Mouse (Mus musculus) embryonic facial prominence, embryonic 12.5 days (tissue): ENCODE results near the gene Rnf187. TPM values are rescaled to one million over a fixed set of nuclear protein-coding genes. Genes with fewer than 3 reads are reported as not detected.

Experiments used
- microRNA-seq: library from miRNA; unstranded; fragments of <30 nt; microRNA quantifications from one replicate; pipeline ENCODE4, GENCODE M21; 2017
- polyA plus RNA-seq: library from polyadenylated mRNA; unstranded; fragments of >200 nt; fragmentation: Nextera tagmentation; extraction: Ambion mirVana; gene quantifications from 2 replicates; pipeline ENCODE4 v1.2.1, GENCODE M21; 2016

The Rnf187 gene
- polyA plus RNA-seq, 1 experiment from 2014 or later = 366 TPM

Small RNAs within 50 kb of the gene (microRNA-seq; reads per million reads assigned to microRNA genes)
- 0.73 reads per million for gene Gm44313

Other genes with a start within 250 kb of the Rnf187 start
- gene Olfr319, start 239.8 kb downstream of the Rnf187 start, polyA plus RNA-seq = not detected in 2 replicates
- gene Olfr318, start 214.9 kb downstream of the Rnf187 start, polyA plus RNA-seq = not detected in 2 replicates
- not detected in 2 replicates for gene Olfr317, start 199.7 kb downstream of the Rnf187 start, polyA plus RNA-seq
- gene Olfr316, start 186.2 kb downstream of the Rnf187 start, polyA plus RNA-seq = not detected in 2 replicates
- not detected in 2 replicates for gene Olfr315, start 165.7 kb downstream of the Rnf187 start, polyA plus RNA-seq
- gene Olfr314, start 156.0 kb downstream of the Rnf187 start, polyA plus RNA-seq = not detected in 2 replicates
- 0.42 and 0.59 TPM in 2 replicates for gene Fam183b, start 137.0 kb downstream of the Rnf187 start, polyA plus RNA-seq
- not detected in 2 replicates for gene Olfr313, start 123.9 kb downstream of the Rnf187 start, polyA plus RNA-seq
- gene Olfr312, start 109.7 kb downstream of the Rnf187 start, polyA plus RNA-seq = not detected in 2 replicates
- gene Olfr311, start 99.7 kb downstream of the Rnf187 start, polyA plus RNA-seq = not detected in 2 replicates
- gene Gm12258, start 91.8 kb downstream of the Rnf187 start, polyA plus RNA-seq = 14.2 and 14.4 TPM in 2 replicates
- 10.1 and 10.7 TPM in 2 replicates for gene 2810021J22Rik, start 71.7 kb downstream of the Rnf187 start, polyA plus RNA-seq
- 5.7 and 6.6 TPM in 2 replicates for gene Zfp39, start 34.7 kb downstream of the Rnf187 start, polyA plus RNA-seq
- not detected in 2 replicates for gene Btnl10, start 21.0 kb downstream of the Rnf187 start, polyA plus RNA-seq
- gene Hist3h2ba, start 10.0 kb upstream of the Rnf187 start, polyA plus RNA-seq = 52.7 and 70.4 TPM in 2 replicates
- 36.3 and 40.0 TPM in 2 replicates for gene Hist3h2a, start 15.8 kb upstream of the Rnf187 start, polyA plus RNA-seq
- 0.51 and 0.55 TPM in 2 replicates for gene Trim17, start 15.8 kb upstream of the Rnf187 start, polyA plus RNA-seq
- 22.7 and 23.3 TPM in 2 replicates for gene Trim11, start 39.2 kb upstream of the Rnf187 start, polyA plus RNA-seq
- gene Obscn, start 197.5 kb upstream of the Rnf187 start, polyA plus RNA-seq = 0.28 and 0.69 TPM in 2 replicates
- 3.8 TPM in 2 replicates for gene Iba57, start 224.8 kb upstream of the Rnf187 start, polyA plus RNA-seq
- 0.50 and 1.00 TPM in 2 replicates for gene Gjc2, start 244.3 kb upstream of the Rnf187 start, polyA plus RNA-seq